Mouse (Mus musculus) liver, adult (tissue): ENCODE results near the gene Akt1s1.

Experiments used
- GATA4 ChIP-seq: IDR thresholded peaks from 2 replicates; pipeline ENCODE4 v1.6.1; 2014; ENCODE audit warnings: mild to moderate bottlenecking, low read length; ENCODE audit not compliant: insufficient replicate concordance

Gene Akt1s1

GRCm38 (mm10) chr7:44841825-44842463, 6.8 kb upstream of the Akt1s1 start:
- no peak for TF ChIP-seq GATA4

- no peak for TF ChIP-seq GATA4
Measured at GRCm38 (mm10) chr7:44845006-44845405, 3.8 kb upstream of the Akt1s1 start.

GRCm38 (mm10) chr7:44846804-44847203, 2.0 kb upstream of the Akt1s1 start:
- TF ChIP-seq GATA4 = no peak

- TF ChIP-seq GATA4 = no peak
Measured at GRCm38 (mm10) chr7:44847772-44848171, 1.0 kb upstream of the Akt1s1 start.

GRCm38 (mm10) chr7:44849416-44850111, 773 bp downstream of the Akt1s1 start:
- peak; percentile 68; the same call in 1 of the 2 replicates for TF ChIP-seq GATA4

GRCm38 (mm10) chr7:44850146-44850545, 1.4 kb downstream of the Akt1s1 start:
- no peak for TF ChIP-seq GATA4

GRCm38 (mm10) chr7:44850789-44851624, 2.2 kb downstream of the Akt1s1 start:
- TF ChIP-seq GATA4 = no peak

- no peak for TF ChIP-seq GATA4
Measured at GRCm38 (mm10) chr7:44851625-44852234, 2.9 kb downstream of the Akt1s1 start.

- no peak for TF ChIP-seq GATA4
Measured at GRCm38 (mm10) chr7:44852259-44853027, 3.7 kb downstream of the Akt1s1 start.

- TF ChIP-seq GATA4 = no peak
Measured at GRCm38 (mm10) chr7:44853065-44853464, 4.3 kb downstream of the Akt1s1 start.

- no peak for TF ChIP-seq GATA4
Measured at GRCm38 (mm10) chr7:44853596-44854355, 5.0 kb downstream of the Akt1s1 start.

- no peak for TF ChIP-seq GATA4
Measured at GRCm38 (mm10) chr7:44854356-44855031, 5.7 kb downstream of the Akt1s1 start.

- no peak for TF ChIP-seq GATA4
Measured at GRCm38 (mm10) chr7:44855036-44855435, 6.2 kb downstream of the Akt1s1 start.
